Mouse (Mus musculus): ENCODE measurements around the gene Tor3a. TPM values are rescaled to one million over a fixed set of nuclear protein-coding genes. Genes with fewer than 3 reads are reported as not detected.
"Not testable (repeated sequence)": the region's sequence is repeated elsewhere in the genome, so short reads cannot be mapped to it uniquely, and the experiment has no call there.

Gene Tor3a
- polyA plus RNA-seq, 1 experiment from 2014 or later = 6.1 TPM

GRCm38 (mm10) chr1:156665777-156666176 is 8.4 kb downstream of the Tor3a start:
- DNase-seq (ENCODE audit: low spot score) = no peak
- Histone ChIP-seq H3K36me3 (peaks cover 6% of the 10 kb centered on the region; the same call in 1 of the 2 replicates), H3K4me1 (peaks cover 19% of the 10 kb centered on the region), H3K27ac (replicated peaks) (no peak overlapping the region), H3K4me3 (no peak overlapping the region), H3K27me3 (ENCODE audit: low read depth, poor library complexity, severe bottlenecking) (peaks cover 17% of the 10 kb centered on the region; the same call in 1 of the 2 replicates), H3K9me3 (replicated peaks) (no peaks in the 10 kb centered on the region)
- 95% methylated on average over 8 of the region's 8 CpGs for WGBS

- H3K4me3 ChIP-seq; H3K27ac ChIP-seq (replicated peaks); H3K4me1 ChIP-seq; DNase-seq (ENCODE audit: low spot score); H3K9me3 ChIP-seq (replicated peaks); H3K27me3 ChIP-seq (ENCODE audit: low read depth, poor library complexity, severe bottlenecking): not testable (repeated sequence)
- WGBS = 76% methylated on average over 21 of the region's 21 CpGs
- H3K36me3 ChIP-seq = peaks cover 11% of the 10 kb centered on the region; the same call in 1 of the 2 replicates
Observed at GRCm38 (mm10) chr1:156660660-156661236, 13.4 kb downstream of the Tor3a start.

GRCm38 (mm10) chr1:156659906-156660659 is 14.1 kb downstream of the Tor3a start:
- no peak for DNase-seq (ENCODE audit: low spot score)
- Histone ChIP-seq H3K27me3 (ENCODE audit: low read depth, poor library complexity, severe bottlenecking) (no peaks in the 10 kb centered on the region), H3K27ac (replicated peaks) (no peak overlapping the region), H3K9me3 (replicated peaks) (no peaks in the 10 kb centered on the region), H3K36me3 (peaks cover 13% of the 10 kb centered on the region; the same call in 1 of the 2 replicates), H3K4me3 (no peak overlapping the region), H3K4me1 (no peaks in the 10 kb centered on the region)
- 87% methylated on average over 13 of the region's 13 CpGs for WGBS

GRCm38 (mm10) chr1:156658676-156659075 is 15.5 kb downstream of the Tor3a start:
- Histone ChIP-seq H3K4me3 (no peak overlapping the region), H3K27me3 (ENCODE audit: low read depth, poor library complexity, severe bottlenecking) (no peaks in the 10 kb centered on the region), H3K4me1 (no peaks in the 10 kb centered on the region), H3K9me3 (replicated peaks) (no peaks in the 10 kb centered on the region), H3K36me3 (peaks cover 13% of the 10 kb centered on the region; the same call in 1 of the 2 replicates), H3K27ac (replicated peaks) (no peak overlapping the region)
- no peak for DNase-seq (ENCODE audit: low spot score)
- 85% methylated on average over 5 of the region's 5 CpGs for WGBS

- H3K4me3 ChIP-seq = no peak overlapping the region
- no peaks in the 10 kb centered on the region for H3K9me3 ChIP-seq (replicated peaks)
- H3K4me1 ChIP-seq = no peaks in the 10 kb centered on the region
- DNase-seq (ENCODE audit: low spot score) = no peak
- peaks cover 13% of the 10 kb centered on the region; the same call in 1 of the 2 replicates for H3K36me3 ChIP-seq
- H3K27me3 ChIP-seq (ENCODE audit: low read depth, poor library complexity, severe bottlenecking) = no peaks in the 10 kb centered on the region
- WGBS = 87% methylated on average over 4 of the region's 4 CpGs
- no peak overlapping the region for H3K27ac ChIP-seq (replicated peaks)
Observed at GRCm38 (mm10) chr1:156657523-156657922, 16.6 kb downstream of the Tor3a start.

- no peaks in the 10 kb centered on the region for H3K27me3 ChIP-seq (ENCODE audit: low read depth, poor library complexity, severe bottlenecking)
- H3K4me1 ChIP-seq = no peaks in the 10 kb centered on the region
- 0 out of 2 replicates have a peak, but pooled peaks cover 6% of the 10 kb centered on the region for H3K36me3 ChIP-seq
- WGBS = 83% methylated on average over 13 of the region's 13 CpGs
- DNase-seq (ENCODE audit: low spot score) = no peak
- no peaks in the 10 kb centered on the region for H3K9me3 ChIP-seq (replicated peaks)
- H3K4me3 ChIP-seq = no peak overlapping the region
- H3K27ac ChIP-seq (replicated peaks) = no peak overlapping the region
Observed at GRCm38 (mm10) chr1:156654735-156655530, 19.2 kb downstream of the Tor3a start.

- H3K27ac ChIP-seq (replicated peaks) = no peak overlapping the region
- no peak overlapping the region for H3K4me3 ChIP-seq
- no peak for DNase-seq (ENCODE audit: low spot score)
- H3K36me3 ChIP-seq = peaks cover 15% of the 10 kb centered on the region
- no peaks in the 10 kb centered on the region for H3K9me3 ChIP-seq (replicated peaks)
- 72% methylated on average over 6 of the region's 6 CpGs for WGBS
- no peaks in the 10 kb centered on the region for H3K4me1 ChIP-seq
- H3K27me3 ChIP-seq (ENCODE audit: low read depth, poor library complexity, severe bottlenecking) = no peaks in the 10 kb centered on the region
Observed at GRCm38 (mm10) chr1:156652189-156652822, 21.9 kb downstream of the Tor3a start.

- Histone ChIP-seq H3K4me3 (no peak overlapping the region), H3K36me3 (peaks cover 10% of the 10 kb centered on the region), H3K27me3 (ENCODE audit: low read depth, poor library complexity, severe bottlenecking) (no peaks in the 10 kb centered on the region), H3K27ac (replicated peaks) (no peak overlapping the region), H3K9me3 (replicated peaks) (no peaks in the 10 kb centered on the region), H3K4me1 (no peaks in the 10 kb centered on the region)
- DNase-seq (ENCODE audit: low spot score) = no peak
- WGBS = 86% methylated on average over 9 of the region's 9 CpGs
Observed at GRCm38 (mm10) chr1:156650631-156651030, 23.5 kb downstream of the Tor3a start.

- Histone ChIP-seq H3K27ac (replicated peaks) (no peak overlapping the region), H3K27me3 (ENCODE audit: low read depth, poor library complexity, severe bottlenecking) (no peaks in the 10 kb centered on the region), H3K4me3 (no peak overlapping the region), H3K4me1 (peaks cover 13% of the 10 kb centered on the region), H3K9me3 (replicated peaks) (no peaks in the 10 kb centered on the region), H3K36me3 (peaks cover 13% of the 10 kb centered on the region)
- 39% methylated on average over 2 of the region's 2 CpGs for WGBS
- no peak for DNase-seq (ENCODE audit: low spot score)
Observed at GRCm38 (mm10) chr1:156648705-156649104, 25.5 kb downstream of the Tor3a start.

- Histone ChIP-seq H3K27ac (replicated peaks) (no peak overlapping the region), H3K4me1 (peaks cover 20% of the 10 kb centered on the region), H3K4me3 (no peak overlapping the region), H3K36me3 (peaks cover 38% of the 10 kb centered on the region), H3K9me3 (replicated peaks) (no peaks in the 10 kb centered on the region), H3K27me3 (ENCODE audit: low read depth, poor library complexity, severe bottlenecking) (no peaks in the 10 kb centered on the region)
- DNase-seq (ENCODE audit: low spot score) = no peak
- 91% methylated on average over 4 of the region's 4 CpGs for WGBS
Observed at GRCm38 (mm10) chr1:156645971-156646370, 28.2 kb downstream of the Tor3a start.

- H3K36me3 ChIP-seq = peaks cover 48% of the 10 kb centered on the region
- no peaks in the 10 kb centered on the region for H3K9me3 ChIP-seq (replicated peaks)
- no peak overlapping the region for H3K27ac ChIP-seq (replicated peaks)
- DNase-seq (ENCODE audit: low spot score) = no peak
- peaks cover 20% of the 10 kb centered on the region for H3K4me1 ChIP-seq
- no peaks in the 10 kb centered on the region for H3K27me3 ChIP-seq (ENCODE audit: low read depth, poor library complexity, severe bottlenecking)
- 75% methylated on average over 13 of the region's 13 CpGs for WGBS
- H3K4me3 ChIP-seq = no peak overlapping the region
Observed at GRCm38 (mm10) chr1:156644780-156645523, 29.2 kb downstream of the Tor3a start.

GRCm38 (mm10) chr1:156644061-156644460 is 30.1 kb downstream of the Tor3a start:
- DNase-seq (ENCODE audit: low spot score) = no peak
- H3K36me3 ChIP-seq = peaks cover 51% of the 10 kb centered on the region

More at GRCm38 (mm10) chr1:156644061-156644460, 30.1 kb downstream of the Tor3a start:
- 47% methylated on average over 10 of the region's 10 CpGs for WGBS
- Histone ChIP-seq H3K4me1 (peaks cover 20% of the 10 kb centered on the region), H3K4me3 (no peak overlapping the region), H3K27me3 (ENCODE audit: low read depth, poor library complexity, severe bottlenecking) (no peaks in the 10 kb centered on the region), H3K27ac (replicated peaks) (no peak overlapping the region), H3K9me3 (replicated peaks) (no peaks in the 10 kb centered on the region)

Data from midbrain, embryonic 10.5 days (tissue).